Mouse (Mus musculus) adrenal gland, postnatal 10 days (tissue): Measurements from ENCODE around the gene Olfr917. TPM values are rescaled to one million over a fixed set of nuclear protein-coding genes. Genes with fewer than 3 reads are reported as not detected.

Experiments
- DNase-seq: peaks from one replicate; pipeline ENCODE4 v3.0.0; 2021; ENCODE audit warnings: mixed read lengths
- long read RNA-seq, 2 experiments: library from polyadenylated mRNA; stranded (forward); transcript quantifications; one replicate each; pipeline ENCODE4 v2.0.0; 2021
- total RNA-seq, 2 experiments: library from RNA; stranded (reverse); gene quantifications; 2 replicates each; pipeline ENCODE4 v1.2.3; 2021

Olfr917 gene
- not detected for total RNA-seq
- long read RNA-seq, experiment 1: 0 reads
- long read RNA-seq, experiment 2: 0 reads

DNA sequence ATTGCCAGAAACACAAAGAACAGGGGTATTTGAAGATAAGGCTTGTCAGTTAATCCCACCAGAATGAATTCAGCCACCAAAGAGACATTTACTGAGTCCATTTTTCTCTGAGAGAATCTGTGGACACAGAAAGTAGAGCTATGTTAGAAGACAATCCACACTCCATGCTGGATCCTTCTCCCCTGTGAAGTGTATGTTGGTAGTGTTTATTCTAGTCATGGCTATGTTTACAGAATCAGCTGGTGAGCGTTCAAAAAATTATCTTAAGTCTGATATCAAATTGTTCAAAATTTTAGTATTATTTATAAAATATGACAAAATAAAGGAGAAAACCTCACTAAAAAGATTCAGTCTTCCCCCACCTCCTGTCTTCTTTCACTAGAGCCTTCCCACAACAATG is at the start of gene Olfr917:
TSS of gene Olfr917 (minus strand) at position 101 of the 400 bp plus-strand sequence.
- DNase-seq: no peak

DNA sequence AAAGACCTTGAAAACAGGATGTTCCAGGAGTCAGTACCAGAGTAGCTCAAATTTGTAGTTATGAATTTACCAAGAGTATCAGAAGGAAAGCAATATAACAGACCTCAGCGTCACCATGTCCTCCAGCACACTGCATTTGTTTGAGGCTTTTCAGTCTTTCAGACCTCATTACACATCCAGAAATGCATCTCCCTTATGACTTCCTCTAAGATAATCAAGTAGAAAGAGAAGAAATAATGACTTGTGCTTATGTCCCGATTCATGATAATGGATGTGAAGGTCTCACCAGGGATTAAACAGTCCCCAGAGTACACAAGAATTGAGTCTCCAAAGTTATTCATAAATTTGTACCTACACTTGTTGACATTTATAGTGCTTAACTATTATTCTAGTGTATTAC is 8.9 kb upstream of the Olfr917 start, which contains the start of gene Olfr918:
TSS of gene Olfr918 (minus strand) at position 101 of the 400 bp plus-strand sequence.
- no peak for DNase-seq

DNA sequence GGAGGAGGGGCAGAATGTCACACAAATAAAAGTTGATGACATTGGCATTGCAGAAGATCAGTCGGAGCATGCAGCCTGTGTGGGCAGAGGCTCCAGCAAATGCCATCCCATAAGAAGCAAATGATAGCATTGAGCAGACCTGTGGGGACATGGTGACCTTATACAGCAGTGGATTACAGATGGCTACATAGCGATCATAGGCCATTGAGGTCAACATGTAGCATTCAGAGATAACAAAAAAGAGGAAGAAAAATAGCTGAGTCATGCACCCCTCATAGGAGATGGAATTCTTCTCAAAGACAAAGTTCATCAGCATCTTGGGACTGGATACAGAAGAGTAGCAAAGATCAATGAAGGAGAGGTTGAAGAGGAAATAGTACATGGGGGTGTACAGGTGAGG is 7.2 kb upstream of the Olfr917 start:
- no peak for DNase-seq

DNA sequence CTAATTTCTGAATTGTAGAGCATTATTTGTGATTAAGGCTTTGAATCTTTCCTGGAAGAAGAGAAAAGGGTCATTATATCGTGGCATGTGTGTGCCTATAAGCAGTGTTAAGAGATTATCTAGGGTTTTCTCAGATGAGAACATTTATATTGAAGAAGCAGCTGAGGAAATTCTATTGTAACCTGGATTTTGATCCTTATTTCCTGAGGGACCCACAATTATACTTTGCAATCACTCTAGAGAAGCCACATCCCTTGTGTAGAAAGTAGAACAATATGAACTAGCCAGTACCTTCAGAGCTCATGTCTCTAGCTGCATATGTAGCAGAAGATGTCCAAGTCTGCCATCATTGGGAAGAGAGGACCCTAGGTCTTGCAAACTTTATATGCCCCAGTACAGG is 5.9 kb downstream of the Olfr917 start, which contains the start of gene Olfr916:
TSS of gene Olfr916 (minus strand) at position 101 of the 400 bp plus-strand sequence.
- DNase-seq: no peak

DNA sequence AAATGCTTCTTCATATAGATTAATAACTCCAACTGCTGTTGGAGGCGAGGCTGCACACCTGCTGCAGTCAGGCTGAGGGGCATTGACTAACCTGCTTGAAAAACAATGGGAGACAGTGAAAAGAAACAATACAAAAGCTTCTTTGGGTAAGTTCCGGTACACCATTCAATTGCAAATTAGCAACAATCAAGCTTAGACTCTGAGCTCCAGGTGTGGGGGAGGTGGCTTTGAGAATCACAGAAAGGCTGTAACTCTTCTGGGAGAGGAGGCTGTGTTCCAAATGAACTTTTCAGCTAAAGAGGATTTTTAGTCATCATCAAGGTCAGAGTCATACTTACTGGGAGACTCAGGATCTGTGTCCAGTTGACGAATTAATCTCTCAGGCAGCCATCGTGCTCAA is 33.2 kb downstream of the Olfr917 start:
- no peak for DNase-seq

Other genes with a start within 250 kb of the Olfr917 start
- not detected for gene Olfr901, start 236.4 kb downstream of the Olfr917 start, total RNA-seq
- gene Olfr902, start 218.2 kb downstream of the Olfr917 start, total RNA-seq: not detected
- not detected for gene Olfr904, start 202.7 kb downstream of the Olfr917 start, total RNA-seq
- gene Olfr905, start 194.7 kb downstream of the Olfr917 start, total RNA-seq: not detected
- not detected for gene Olfr906, start 178.8 kb downstream of the Olfr917 start, total RNA-seq
- gene Olfr907, start 170.0 kb downstream of the Olfr917 start, total RNA-seq: not detected
- gene Olfr911-ps1, start 144.3 kb downstream of the Olfr917 start, total RNA-seq: not detected
- not detected for gene Olfr910, start 128.0 kb downstream of the Olfr917 start, total RNA-seq
- gene Olfr912, start 85.7 kb downstream of the Olfr917 start, total RNA-seq: not detected
- gene Olfr913, start 73.1 kb downstream of the Olfr917 start, total RNA-seq: not detected
- gene Olfr914, start 60.7 kb downstream of the Olfr917 start, total RNA-seq: not detected
- gene Olfr916, start 6.0 kb downstream of the Olfr917 start, total RNA-seq: not detected
- not detected for gene Olfr918, start 8.8 kb upstream of the Olfr917 start, total RNA-seq
- not detected for gene Olfr919, start 37.8 kb upstream of the Olfr917 start, total RNA-seq
- gene Vwa5a, start 52.4 kb upstream of the Olfr917 start, total RNA-seq: 10 to 100 TPM; 33.2 to 37.9 TPM
- under 1 TPM; 0.09 to 0.30 TPM for gene Olfr920, start 86.5 kb upstream of the Olfr917 start, total RNA-seq
- gene Olfr921, start 107.2 kb upstream of the Olfr917 start, total RNA-seq: not detected
- gene Olfr922, start 148.8 kb upstream of the Olfr917 start, total RNA-seq: not detected
- not detected for gene Olfr923, start 160.7 kb upstream of the Olfr917 start, total RNA-seq
- gene Olfr924, start 178.6 kb upstream of the Olfr917 start, total RNA-seq: not detected
- not detected for gene Olfr26, start 189.2 kb upstream of the Olfr917 start, total RNA-seq
- gene Olfr926, start 211.3 kb upstream of the Olfr917 start, total RNA-seq: not detected